Mouse (Mus musculus) liver, adult 2 months (tissue): ENCODE results near the gene Skp2. TPM values are rescaled to one million over a fixed set of nuclear protein-coding genes. Genes with fewer than 3 reads are reported as not detected.

ENCODE experiments used
- DNase-seq: peaks from one replicate; pipeline ENCODE4 v3.0.0-alpha.2; 2011; ENCODE audit warnings: low read depth, low spot score; ENCODE audit errors: extremely low read depth
- H3K27ac ChIP-seq: fragments of 200-500 bp; replicated peaks from 2 replicates; pipeline ENCODE4 v1.5.1; 2012; ENCODE audit warnings: low read depth, mild to moderate bottlenecking, control low read depth, inconsistent platforms, low read length; ENCODE audit not compliant: insufficient read depth
- H3K27me3 ChIP-seq: fragments of 200-500 bp; 2 replicates; pipeline ENCODE4 v1.6.1; 2012; ENCODE audit warnings: mild to moderate bottlenecking, moderate library complexity, low read length, inconsistent platforms; ENCODE audit not compliant: control insufficient read depth, insufficient read depth
- H3K36me3 ChIP-seq: fragments of 200-500 bp; 2 replicates; pipeline ENCODE4 v1.6.1; 2012; ENCODE audit warnings: low read length, inconsistent platforms; ENCODE audit not compliant: control insufficient read depth, insufficient read depth
- H3K4me1 ChIP-seq: fragments of 200-500 bp; 2 replicates; pipeline ENCODE4 v1.6.1; 2011; ENCODE audit warnings: low read length; ENCODE audit not compliant: control insufficient read depth, insufficient read depth
- H3K4me3 ChIP-seq: fragments of 200-500 bp; 2 replicates; pipeline ENCODE4 v1.5.1; 2011; ENCODE audit warnings: low read depth, mild to moderate bottlenecking, control low read depth, low read length, moderate library complexity; ENCODE audit not compliant: insufficient read depth
- H3K79me2 ChIP-seq: fragments of 200-500 bp; 2 replicates; pipeline ENCODE4 v1.6.1; 2012; ENCODE audit warnings: inconsistent platforms, mild to moderate bottlenecking, low read length, moderate library complexity; ENCODE audit not compliant: control insufficient read depth, insufficient read depth
- H3K9ac ChIP-seq: fragments of 200-500 bp; 2 replicates; pipeline ENCODE4 v1.6.1; 2012; ENCODE audit warnings: low read depth, mild to moderate bottlenecking, control low read depth, inconsistent platforms, low read length
- CTCF ChIP-seq: fragments of 200-500 bp; IDR thresholded peaks from 2 replicates; pipeline ENCODE4 v1.5.1; 2011; ENCODE audit warnings: low read depth, low read length, control low read depth
- POLR2A ChIP-seq: fragments of 200-500 bp; IDR thresholded peaks from 2 replicates; pipeline ENCODE4 v1.6.1; 2011; ENCODE audit warnings: low read length, control low read depth; ENCODE audit not compliant: insufficient read depth; ENCODE audit errors: extremely low read depth
- WGBS: fragments of 180-500 bp; shearing (Covaris S2); methylation state at CpG from one replicate; pipeline ENCODE4 v1.1.7; 2018; 5-methylcytosine and 5-hydroxymethylcytosine counted together
- polyA plus RNA-seq: library from polyadenylated mRNA; depleted of rRNA; stranded (reverse); fragments of >200 nt; gene quantifications from 2 replicates; pipeline ENCODE4 v1.2.3, GENCODE M21; 2012
- total RNA-seq: library from RNA; depleted of rRNA; stranded (reverse); fragments of >200 nt; gene quantifications from 2 replicates; pipeline ENCODE4 v1.2.3, GENCODE M21; 2014

Skp2 gene
- total and polyA plus RNA-seq, 2 experiments, result 0.29 to 1.7 TPM

DNA sequence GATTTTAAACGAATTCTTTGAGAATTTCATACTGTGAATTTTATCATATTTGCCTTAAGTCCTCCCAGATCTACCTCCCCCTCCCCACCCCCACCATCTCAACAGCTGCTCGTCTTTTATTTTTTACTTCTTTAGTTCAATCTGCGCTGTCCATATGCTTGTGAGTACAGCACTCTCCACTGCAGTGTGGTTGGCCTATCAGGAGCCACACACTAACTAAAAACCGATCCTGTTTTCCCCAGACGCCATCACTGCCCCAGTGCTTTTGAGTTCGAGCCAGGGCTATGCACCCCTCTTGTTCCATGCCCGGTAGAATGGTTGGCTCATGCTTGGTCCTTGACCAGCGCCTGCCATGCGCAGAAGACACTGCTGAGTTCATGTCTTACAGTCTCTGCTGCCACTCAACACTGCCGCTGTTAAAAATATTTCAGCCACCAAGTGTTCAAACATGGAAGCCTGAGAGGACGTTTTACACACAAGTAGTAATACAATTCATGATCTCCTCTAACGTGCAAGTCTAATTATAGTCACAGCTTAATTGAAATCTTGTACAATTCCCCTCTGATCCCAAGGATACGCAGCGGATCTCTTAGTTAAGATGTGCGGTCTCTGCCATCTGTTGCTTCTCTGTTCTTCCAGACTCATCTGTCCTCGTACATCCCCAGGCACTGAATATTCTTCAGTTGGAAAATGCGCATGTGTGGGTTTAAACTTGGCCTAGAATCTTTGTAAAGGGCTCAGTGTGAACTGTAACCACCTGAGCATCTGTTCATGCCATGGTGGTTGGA lies 67.1 kb downstream of the Skp2 start:
- no peak overlapping the region for H3K9ac ChIP-seq
- no peaks in the 10 kb centered on the region; the same call in 1 of the 2 replicates for H3K4me1 ChIP-seq
- 94% methylated on average over 17 of the region's 17 CpGs for WGBS
- H3K4me3 ChIP-seq, result no peak overlapping the region
- H3K79me2 ChIP-seq, result peaks cover 11% of the 10 kb centered on the region; the same call in 1 of the 2 replicates
- no peak for TF ChIP-seq CTCF
- TF ChIP-seq POLR2A, result no peak
- no peaks in the 10 kb centered on the region for H3K27me3 ChIP-seq
- DNase-seq, result no peak
- H3K27ac ChIP-seq, result no peak overlapping the region
- H3K36me3 ChIP-seq, result peaks cover 35% of the 10 kb centered on the region

DNA sequence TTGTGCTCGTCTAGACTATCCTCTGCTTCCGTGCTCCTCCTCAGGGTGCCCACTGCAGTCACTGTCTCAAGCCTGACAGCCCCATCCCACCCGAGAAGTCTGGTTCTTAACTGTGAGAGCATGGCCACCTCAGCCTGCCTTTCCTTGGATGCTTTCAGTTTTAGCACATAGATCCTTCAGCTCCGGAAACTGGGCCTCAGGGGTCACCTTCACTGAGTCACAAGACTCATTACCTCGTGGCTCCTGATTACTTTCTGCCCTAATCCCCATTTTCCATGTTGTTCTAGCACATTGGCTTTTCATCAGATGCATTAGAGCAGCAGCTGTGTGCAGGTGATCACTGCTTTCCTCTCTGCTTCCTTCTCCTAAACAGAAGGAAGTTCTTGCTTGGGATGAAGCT lies 67.8 kb downstream of the Skp2 start:
- no peak overlapping the region for H3K27ac ChIP-seq
- 88% methylated on average over 5 of the region's 5 CpGs for WGBS

DNA sequence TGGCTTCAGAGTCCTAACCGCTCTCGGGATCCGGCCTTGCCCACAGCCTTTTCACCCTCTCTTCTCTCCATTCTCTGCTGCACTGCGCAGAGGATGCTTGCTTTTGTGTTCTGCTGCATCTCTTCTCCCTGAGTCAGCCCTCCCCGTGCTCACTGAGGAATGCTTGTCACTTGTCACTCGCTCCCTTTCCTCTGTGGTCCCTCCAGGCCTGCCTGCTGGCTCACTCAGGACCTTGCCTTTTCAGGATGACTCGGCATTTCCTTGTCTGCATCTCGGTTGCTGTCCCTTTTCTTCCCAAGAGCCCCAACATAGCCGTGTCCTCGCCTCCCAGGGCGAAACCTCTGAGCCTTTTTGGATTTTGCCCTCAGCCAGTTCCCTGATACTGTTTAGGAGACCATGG lies 68.4 kb downstream of the Skp2 start:
- Histone ChIP-seq H3K9ac (no peak overlapping the region), H3K4me1 (peaks cover 5% of the 10 kb centered on the region), H3K27ac (no peak overlapping the region), H3K36me3 (peaks cover 27% of the 10 kb centered on the region), H3K4me3 (no peak overlapping the region), H3K79me2 (peaks cover 11% of the 10 kb centered on the region; the same call in 1 of the 2 replicates), H3K27me3 (no peaks in the 10 kb centered on the region)
- DNase-seq, result no peak
- 77% methylated on average over 11 of the region's 11 CpGs for WGBS
- TF ChIP-seq CTCF (no peak), POLR2A (no peak)

More for the DNA sequence above, 67.8 kb downstream of the Skp2 start:
- Histone ChIP-seq H3K4me1 (peaks cover under 1% of the 10 kb centered on the region), H3K27me3 (no peaks in the 10 kb centered on the region), H3K79me2 (peaks cover 11% of the 10 kb centered on the region; the same call in 1 of the 2 replicates), H3K9ac (no peak overlapping the region), H3K36me3 (peaks cover 30% of the 10 kb centered on the region), H3K4me3 (no peak overlapping the region)
- no peak for TF ChIP-seq CTCF
- no peak for TF ChIP-seq POLR2A
- no peak for DNase-seq

GRCm38 (mm10) chr15:9082753-9083152 lies 72.5 kb downstream of the Skp2 start:
- no peak for TF ChIP-seq POLR2A
- TF ChIP-seq CTCF, result no peak
- H3K4me3 ChIP-seq, result no peak overlapping the region
- peak; percentile 94 for DNase-seq
- H3K9ac ChIP-seq, result no peak overlapping the region
- 31% methylated on average over 9 of the region's 9 CpGs for WGBS
- peaks cover 21% of the 10 kb centered on the region; the same call in 1 of the 2 replicates for H3K79me2 ChIP-seq
- H3K36me3 ChIP-seq, result peaks cover 16% of the 10 kb centered on the region
- H3K27me3 ChIP-seq, result no peaks in the 10 kb centered on the region
- H3K4me1 ChIP-seq, result peaks cover 23% of the 10 kb centered on the region
- no peak overlapping the region for H3K27ac ChIP-seq

DNA sequence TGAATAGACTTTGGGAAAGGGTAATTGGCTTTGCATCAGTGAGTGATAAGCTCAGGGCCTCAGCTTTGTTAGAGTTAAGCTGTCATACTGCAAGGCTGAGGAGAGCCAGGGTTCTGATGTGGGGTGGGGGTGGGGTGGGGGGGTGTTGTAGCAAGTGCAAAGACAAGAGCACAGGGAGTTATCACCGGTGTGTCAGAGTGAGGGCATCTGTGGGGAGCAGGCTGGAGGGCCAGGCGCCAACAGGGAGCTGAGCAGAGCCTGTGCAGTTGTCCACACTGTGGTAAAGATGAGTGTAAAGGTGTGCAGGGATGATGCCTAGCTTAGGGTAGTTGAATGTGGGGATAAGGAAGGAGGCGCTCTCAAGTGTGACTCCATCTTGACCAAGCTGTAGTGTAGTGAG lies 73.9 kb downstream of the Skp2 start:
- H3K9ac ChIP-seq, result no peak overlapping the region
- WGBS, result 71% methylated on average over 3 of the region's 3 CpGs
- peaks cover 11% of the 10 kb centered on the region for H3K36me3 ChIP-seq
- TF ChIP-seq CTCF (no peak), POLR2A (no peak)
- peaks cover 27% of the 10 kb centered on the region; the same call in 1 of the 2 replicates for H3K79me2 ChIP-seq
- no peaks in the 10 kb centered on the region for H3K27me3 ChIP-seq
- H3K4me3 ChIP-seq, result no peak overlapping the region
- peaks cover 29% of the 10 kb centered on the region for H3K4me1 ChIP-seq
- no peak for DNase-seq
- H3K27ac ChIP-seq, result no peak overlapping the region; the same call in 1 of the 2 replicates

DNA sequence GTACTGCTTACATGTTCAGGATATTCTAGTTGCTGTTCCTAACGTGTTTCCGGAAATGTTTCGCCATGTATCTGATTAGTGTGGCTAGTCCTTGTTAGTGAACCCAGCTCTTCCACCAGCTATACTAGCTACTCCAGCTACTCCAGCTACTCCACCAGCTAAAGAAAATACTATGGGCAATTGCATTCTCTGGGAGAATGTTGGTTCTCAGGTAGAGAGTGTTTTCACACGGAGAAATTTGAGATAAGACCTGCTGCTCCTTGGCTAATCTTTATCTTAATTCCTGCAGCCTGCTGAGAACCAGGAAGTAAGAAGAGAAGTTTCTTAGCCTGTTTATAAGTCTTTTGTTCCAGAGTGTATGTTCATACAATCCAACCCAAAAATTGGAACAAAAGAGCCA lies 75.0 kb downstream of the Skp2 start:
- Histone ChIP-seq H3K79me2 (peaks cover 32% of the 10 kb centered on the region; the same call in 1 of the 2 replicates), H3K9ac (no peak overlapping the region), H3K4me1 (peaks cover 34% of the 10 kb centered on the region), H3K27me3 (no peaks in the 10 kb centered on the region), H3K36me3 (peaks cover 5% of the 10 kb centered on the region), H3K27ac (no peak overlapping the region), H3K4me3 (no peak overlapping the region)
- no peak for DNase-seq
- no peak for TF ChIP-seq CTCF
- no peak for TF ChIP-seq POLR2A
- WGBS, result 52% methylated on average over 4 of the region's 4 CpGs
